In the genomic region with DNA sequence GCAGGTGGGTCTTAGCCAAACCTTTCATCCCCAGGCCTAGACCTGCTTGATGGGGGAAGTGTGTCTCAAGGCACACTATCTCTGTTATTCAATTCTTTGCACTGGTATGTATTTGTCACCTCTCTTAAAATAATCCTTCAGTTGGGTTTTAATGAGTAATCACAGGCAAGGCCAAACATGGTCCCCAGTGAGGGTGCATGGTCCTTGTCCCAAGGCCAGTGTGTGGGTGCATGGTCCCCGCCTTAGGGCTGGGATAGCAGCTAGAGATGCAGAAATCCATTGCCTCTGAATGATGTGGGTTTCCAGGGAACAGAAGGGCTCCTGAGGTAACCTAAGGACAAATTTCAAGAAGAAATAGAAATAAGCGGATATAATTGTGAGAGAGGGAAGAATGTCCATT, we compare ENCODE assay signal across 31 mouse cellular contexts. TPM values are rescaled to one million over a fixed set of nuclear protein-coding genes. Genes with fewer than 3 reads are reported as not detected.
A peak's percentile ranks its signal among the peaks of the same experiment; 100 is the strongest.
DNase-seq lines count a peak whose midpoint lies in the region; ATAC-seq and TF ChIP-seq lines count a peak whose summit lies in the region.
"Had no signal": no experiment of that assay in that cellular context is flagged by ENCODE, and none has a peak within 500 bp of the region (broad histone marks: within the 10 kb centered on the region; RNA-seq: fewer than 3 reads in every experiment).

No protein-coding gene starts in this region.

- no peaks in the 10 kb centered on the region for H3K9me3 ChIP-seq in liver, embryonic 14.5 days (ENCODE audit: control insufficient read depth, low read length)
- H3K9me3 ChIP-seq in midbrain, embryonic 11.5 days (ENCODE audit: control insufficient read depth, low read length): no peaks in the 10 kb centered on the region
- H3K9me3 ChIP-seq: embryonic facial prominence, embryonic 12.5 days; hindbrain, embryonic 12.5 days; intestine, embryonic 15.5 days; limb, embryonic 10.5 days; limb, embryonic 15.5 days; midbrain, embryonic 12.5 days; neural tube, embryonic 12.5 days had no signal

- H3K36me3 ChIP-seq in liver, embryonic 14.5 days (replicated peaks; ENCODE audit: control insufficient read depth, insufficient read depth, low read depth): no peaks in the 10 kb centered on the region
- H3K36me3 ChIP-seq in midbrain, embryonic 11.5 days (ENCODE audit: control insufficient read depth, insufficient read depth, low read length): no peaks in the 10 kb centered on the region
- H3K36me3 ChIP-seq: embryonic facial prominence, embryonic 12.5 days; hindbrain, embryonic 12.5 days; intestine, embryonic 15.5 days; limb, embryonic 10.5 days; limb, embryonic 15.5 days; midbrain, embryonic 12.5 days; neural tube, embryonic 12.5 days had no signal

- no peak for TF ChIP-seq EP300 in liver, embryonic 14.5 days (IDR thresholded peaks at IDR 0.05; ENCODE audit: low read depth)

- peak; percentile 43 for DNase-seq in ovary, adult 18-20 months (ENCODE audit: low spot score)
- DNase-seq in ovary, postnatal 10 days (ENCODE audit: low spot score): no peak
- DNase-seq in adrenal gland, postnatal 14 days: peak; percentile 29
- DNase-seq in liver, embryonic 14.5 days (ENCODE audit: low read depth in 3 of 3, low spot score in 3 of 3): no peak
- DNase-seq in thymus, postnatal 36 days: no peak
- no peak for DNase-seq in midbrain, embryonic 11.5 days (ENCODE audit: low spot score, missing footprints)
- DNase-seq in thymus, postnatal 14 days: no peak
- DNase-seq: cerebellum, adult 11 months; cerebellum, adult 9-10 months; embryo, embryonic 11 days; gastrocnemius, postnatal 25 days; heart, adult 11 months; heart, postnatal 36 days; kidney, adult 2 months; kidney, postnatal 4 days; layer of hippocampus, postnatal 36 days; lung, postnatal 36 days; thymus, postnatal 4 days had no signal

- peaks cover 44 to 56% of the 10 kb centered on the region in 2 experiments for H3K4me1 ChIP-seq in liver, embryonic 14.5 days (replicated peaks; ENCODE audit: control insufficient read depth in 2 of 2, insufficient read depth in 2 of 2, low read length in 1 of 2)
- no peaks in the 10 kb centered on the region for H3K4me1 ChIP-seq in midbrain, embryonic 11.5 days (ENCODE audit: control insufficient read depth, insufficient read depth, low read length)
- H3K4me1 ChIP-seq: embryonic facial prominence, embryonic 12.5 days; hindbrain, embryonic 12.5 days; limb, embryonic 10.5 days; midbrain, embryonic 12.5 days; neural tube, embryonic 12.5 days had no signal

- 89% methylated on average over 2 of the region's 2 CpGs for WGBS in liver, embryonic 14.5 days (ENCODE audit: insufficient replicate concordance)
- 95% methylated on average over 2 of the region's 2 CpGs for WGBS in midbrain, embryonic 11.5 days

- peak overlapping the region; percentile 68 for H3K9ac ChIP-seq in liver, embryonic 14.5 days (replicated peaks)
- H3K9ac ChIP-seq in midbrain, embryonic 11.5 days (ENCODE audit: low read length): no peak overlapping the region
- H3K9ac ChIP-seq: embryonic facial prominence, embryonic 12.5 days; hindbrain, embryonic 12.5 days; intestine, embryonic 15.5 days; limb, embryonic 15.5 days; midbrain, embryonic 12.5 days; neural tube, embryonic 12.5 days had no signal

- no peak for ATAC-seq in liver, embryonic 14.5 days (ENCODE audit: insufficient read depth)
- no peak for ATAC-seq in midbrain, embryonic 11.5 days (ENCODE audit: low FRiP score)
- ATAC-seq: CD4-positive, CD25-positive, alpha-beta regulatory T cell, adult 4 months; forebrain, embryonic 14.5 days; hindbrain, postnatal 0 days; intestine, embryonic 15.5 days had no signal

- no peaks in the 10 kb centered on the region for H3K27me3 ChIP-seq in liver, embryonic 14.5 days (ENCODE audit: control insufficient read depth, insufficient read depth, low read length)
- no peaks in the 10 kb centered on the region for H3K27me3 ChIP-seq in midbrain, embryonic 11.5 days (ENCODE audit: control insufficient read depth, insufficient read depth, low read length)
- H3K27me3 ChIP-seq: embryonic facial prominence, embryonic 12.5 days; intestine, embryonic 15.5 days; limb, embryonic 15.5 days; neural tube, embryonic 12.5 days had no signal

- peak overlapping the region; percentile 100 for H3K27ac ChIP-seq in liver, embryonic 14.5 days
- no peak overlapping the region for H3K27ac ChIP-seq in midbrain, embryonic 11.5 days (ENCODE audit: low read depth, low read length)
- H3K27ac ChIP-seq: embryonic facial prominence, embryonic 12.5 days; hindbrain, embryonic 12.5 days; hindbrain, postnatal 0 days; intestine, embryonic 15.5 days; kidney, postnatal 0 days; limb, embryonic 15.5 days; midbrain, embryonic 12.5 days; neural tube, embryonic 12.5 days had no signal

- no peak overlapping the region; the same call in 1 of the 2 replicates for H3K4me2 ChIP-seq in liver, embryonic 14.5 days (ENCODE audit: low read depth)
- H3K4me2 ChIP-seq in midbrain, embryonic 11.5 days: no peak overlapping the region
- H3K4me2 ChIP-seq: embryonic facial prominence, embryonic 12.5 days; heart, embryonic 11.5 days; hindbrain, embryonic 12.5 days; intestine, embryonic 15.5 days; limb, embryonic 15.5 days; midbrain, embryonic 12.5 days; neural tube, embryonic 12.5 days had no signal

- H3K4me3 ChIP-seq in liver, embryonic 14.5 days (ENCODE audit: insufficient read depth in 1 of 2, low read depth in 2 of 2, low read length in 2 of 2): no peak overlapping the region
- no peak overlapping the region for H3K4me3 ChIP-seq in midbrain, embryonic 11.5 days (ENCODE audit: low read depth, low read length)
- H3K4me3 ChIP-seq: embryonic facial prominence, embryonic 12.5 days; hindbrain, embryonic 12.5 days; intestine, embryonic 15.5 days; limb, embryonic 10.5 days; limb, embryonic 15.5 days; midbrain, embryonic 12.5 days; myocyte; neural tube, embryonic 12.5 days had no signal

- TF ChIP-seq CTCF in liver, embryonic 14.5 days (IDR thresholded peaks at IDR 0.05; ENCODE audit: low read depth): no peak

RNA-seq across cellular contexts. Expression of a gene that starts 39.9 kb away (rescaled TPM):
- 36.3 and 36.4 TPM in 2 replicates for total RNA-seq in adrenal gland, postnatal 14 days (2021)
- polyA plus RNA-seq in liver, embryonic 14.5 days (2012; rRNA removed): 1.1 TPM in 2 replicates
- 1.6 and 1.7 TPM in 2 replicates for polyA plus RNA-seq in liver, embryonic 14.5 days (2014; fragmentation: Nextera tagmentation; extraction: Ambion mirVana)
- 78.4 and 92.1 TPM in 2 replicates for polyA plus RNA-seq in midbrain, embryonic 11.5 days (2014; fragmentation: Nextera tagmentation; extraction: Ambion mirVana)

Comparison
In these comparisons a context has a peak if more than half of its experiments do, and no peak if none do; other contexts are left out.
1. DNase-seq: peak in ovary, adult 18-20 months (single experiment) and adrenal gland, postnatal 14 days (single experiment); none in ovary, postnatal 10 days (single experiment), liver, embryonic 14.5 days (0 of 3), thymus, postnatal 36 days (0 of 2), midbrain, embryonic 11.5 days (single experiment) and thymus, postnatal 14 days (single experiment).
2. RNA of a gene that starts 39.9 kb away (polyA plus RNA-seq): 78.4 to 92.1 TPM in midbrain, embryonic 11.5 days; 1.1 to 1.7 TPM in liver, embryonic 14.5 days; every median in the first group is over 10 times any median in the second.